Mouse (Mus musculus) urinary bladder, postnatal 10 days (tissue): ENCODE measurements around the gene Rsph3b.

Experiments
- DNase-seq: peaks from one replicate; pipeline ENCODE4 v3.0.0; 2022; ENCODE audit warnings: low spot score

Rsph3b gene

DNA sequence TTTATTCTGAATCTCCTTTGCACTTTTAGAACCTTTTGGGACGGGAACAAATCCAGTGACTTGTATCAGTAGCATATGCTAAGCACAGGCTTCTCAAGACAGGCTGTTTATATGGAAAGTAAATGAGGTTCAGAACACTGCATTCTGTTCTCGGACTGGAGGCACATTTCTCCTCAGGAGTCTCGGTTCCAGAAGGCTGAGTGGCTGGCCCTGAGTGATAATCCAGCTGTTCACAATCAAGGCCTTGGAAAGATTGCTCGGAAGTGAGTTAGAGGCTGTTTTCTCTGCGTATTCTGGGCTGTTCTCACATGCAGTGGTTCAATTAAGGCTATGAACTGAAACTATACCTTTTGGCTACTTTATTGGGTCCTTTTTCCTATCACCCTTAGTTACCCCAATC lies 82.9 kb downstream of the Rsph3b start:
- DNase-seq, result no peak

DNA sequence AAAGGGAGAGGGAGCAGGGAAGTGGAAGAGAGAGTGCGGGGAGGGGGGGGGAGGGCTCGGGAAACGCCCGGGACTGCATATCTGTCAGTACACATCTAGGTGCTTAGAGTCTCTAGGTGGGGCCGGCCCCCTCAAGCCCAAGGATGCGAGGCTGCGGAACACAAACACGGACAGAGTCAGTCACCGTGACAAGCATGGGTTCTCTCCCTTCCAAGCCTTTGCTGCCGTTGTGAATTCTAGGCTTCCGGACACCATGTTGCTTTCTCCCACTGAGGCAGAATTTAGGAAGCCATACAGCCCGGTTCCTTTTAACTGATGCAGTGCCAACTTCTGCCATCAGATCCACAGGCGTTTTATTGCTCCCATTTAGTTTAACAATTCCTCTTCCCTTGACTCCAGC lies 83.6 kb downstream of the Rsph3b start:
- DNase-seq, result no peak

DNA sequence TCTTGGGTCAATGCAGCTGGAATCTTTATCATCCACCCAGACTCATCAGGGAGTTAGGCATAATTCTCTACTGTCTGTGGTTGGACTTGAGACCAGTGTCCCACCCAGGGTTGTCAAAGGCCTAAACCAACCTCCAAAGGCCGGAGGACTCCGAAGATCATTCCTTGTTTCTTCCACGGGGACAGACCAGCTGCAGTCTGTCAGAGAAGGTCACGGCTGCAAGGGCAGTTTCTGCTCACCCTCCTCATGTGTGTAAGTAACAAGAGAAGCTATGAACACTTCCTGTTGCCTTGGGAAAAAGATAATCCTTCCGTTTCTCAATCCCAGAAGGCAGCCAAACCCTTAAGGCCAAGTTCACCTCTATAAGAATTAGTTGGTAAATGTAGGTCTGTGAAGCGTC lies 85.0 kb downstream of the Rsph3b start:
- DNase-seq, result no peak

DNA sequence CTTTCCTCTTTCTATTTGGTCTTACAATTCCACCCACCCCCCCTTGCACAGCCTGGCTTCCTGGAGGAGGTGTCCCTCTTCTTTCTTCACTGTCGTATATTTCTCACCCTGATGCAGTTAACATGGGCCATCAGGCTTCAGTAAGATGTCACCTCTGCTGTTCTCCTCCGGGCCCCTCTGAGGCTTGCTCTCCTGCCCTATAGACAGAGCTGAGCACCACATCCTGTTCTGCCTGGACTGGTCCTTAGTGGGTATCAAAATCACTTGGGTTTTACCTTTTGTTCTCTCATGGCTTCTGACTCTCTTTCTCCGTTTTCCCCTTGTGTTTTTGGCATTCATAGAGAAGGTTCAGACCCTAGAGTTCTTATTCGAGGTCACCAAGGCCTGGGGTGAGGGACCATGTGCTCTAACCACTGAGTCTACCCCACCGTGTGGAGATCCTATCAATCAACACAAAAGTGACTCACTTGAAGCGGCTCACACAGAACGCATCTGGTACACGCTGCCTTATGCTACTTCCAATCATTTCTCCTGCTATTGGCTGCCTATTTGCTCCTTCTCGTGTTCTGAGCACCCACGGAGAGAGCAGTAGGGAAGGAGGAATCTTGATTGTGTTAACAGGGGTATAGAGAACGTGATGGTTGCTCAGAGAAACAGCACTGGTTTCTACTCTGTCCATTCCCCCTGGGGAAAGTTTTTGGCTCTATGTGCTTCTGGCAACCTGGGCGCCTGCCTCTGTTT lies 86.3 kb downstream of the Rsph3b start:
- no peak for DNase-seq

DNA sequence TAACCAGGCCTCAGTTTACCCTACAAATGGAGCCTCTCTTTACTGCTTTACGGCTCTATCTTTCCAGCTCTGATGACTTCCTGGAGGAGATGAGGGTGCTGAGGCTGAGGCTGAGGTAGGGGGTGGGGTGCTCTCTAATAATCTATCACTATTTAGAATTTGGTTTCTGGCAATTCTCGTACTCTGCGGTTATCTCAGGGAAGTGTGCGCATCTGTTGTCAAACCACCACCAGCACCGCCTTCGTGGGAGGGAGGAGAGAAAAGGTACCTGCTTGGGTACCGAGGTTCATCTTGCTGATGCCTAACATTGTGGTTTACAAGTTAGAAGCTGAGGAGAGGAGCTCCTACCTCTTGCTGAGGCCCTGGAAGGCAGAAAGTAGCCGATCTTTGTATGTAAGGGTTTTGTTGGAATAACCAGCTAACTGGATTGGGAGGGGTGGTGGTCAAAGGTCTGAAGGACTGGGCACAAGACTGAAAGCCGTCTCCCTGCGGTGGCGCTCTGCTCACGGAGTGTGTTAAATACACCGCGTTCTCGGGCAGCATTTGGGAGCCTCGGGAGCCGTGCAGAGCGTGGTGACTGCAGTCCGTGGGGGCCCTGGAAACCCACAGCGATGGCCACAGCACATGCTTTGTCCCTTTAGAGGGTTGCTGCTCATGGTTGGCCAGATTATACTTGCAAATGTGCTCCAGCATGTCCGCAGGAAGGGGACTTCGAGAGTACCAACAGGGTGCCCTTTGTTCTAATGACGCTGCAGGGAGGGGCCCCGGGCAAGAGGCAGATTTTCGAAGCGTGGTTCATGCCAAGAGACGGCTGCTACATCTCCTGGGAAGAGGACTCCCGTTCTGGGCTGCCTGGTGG lies 87.1 kb downstream of the Rsph3b start:
- DNase-seq, result no peak

DNA sequence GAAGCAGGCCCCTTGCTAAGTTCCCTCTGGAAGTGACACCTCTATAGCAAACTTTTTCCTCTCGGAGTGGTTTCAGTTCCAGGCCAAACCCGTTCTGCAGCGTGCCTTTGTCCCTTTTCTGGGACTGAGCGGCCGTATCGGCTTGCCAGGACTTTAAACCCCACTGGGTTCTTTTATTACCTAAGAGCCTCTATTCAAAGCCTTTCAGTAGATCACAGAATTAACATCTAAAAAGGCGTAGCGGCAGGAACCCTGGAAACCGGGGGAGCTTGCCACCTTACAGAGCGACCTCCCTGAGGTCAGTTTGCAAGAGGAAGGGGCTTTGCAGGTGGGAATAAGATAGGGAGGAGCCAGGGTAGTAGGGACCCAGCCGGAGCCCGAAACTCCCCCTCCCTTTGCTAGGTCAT lies 88.0 kb downstream of the Rsph3b start:
- no peak for DNase-seq

DNA sequence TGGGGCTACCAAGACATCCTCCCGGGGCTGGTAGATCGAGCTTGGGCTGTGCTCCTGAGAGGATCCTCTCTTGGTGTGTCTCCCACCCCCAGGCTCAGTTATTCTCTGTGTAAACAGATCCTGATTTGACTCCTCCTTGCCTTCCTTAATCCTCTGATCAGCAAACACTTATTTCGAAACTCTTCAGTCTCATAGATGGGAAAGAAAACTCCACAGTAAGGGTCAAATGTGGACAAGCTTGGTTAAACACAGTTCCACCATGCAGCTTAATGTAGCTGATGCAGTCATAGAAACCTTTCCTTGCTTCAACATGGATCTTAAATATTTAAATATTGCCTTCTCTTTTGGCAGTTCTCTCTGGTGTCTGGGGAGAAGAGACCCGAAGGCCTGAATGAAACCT lies 88.4 kb downstream of the Rsph3b start:
- DNase-seq, result no peak
